Mouse (Mus musculus) left cerebral cortex, adult 18-20 months (tissue): ENCODE measurements around the gene Csnk1g2. TPM values are rescaled to one million over a fixed set of nuclear protein-coding genes. Genes with fewer than 3 reads are reported as not detected.
A peak's percentile ranks its signal among the peaks of the same experiment; 100 is the strongest.

Experiments used
- DNase-seq, 2 experiments: peaks; one replicate each; pipeline ENCODE4 v3.0.0; 2021 to 2022; ENCODE audit warnings: low spot score in 2 of 2, mixed read lengths in 1 of 2
- total RNA-seq, 2 experiments: library from RNA; stranded (reverse); gene quantifications; 2 replicates each; pipeline ENCODE4 v1.2.3; 2021

Gene Csnk1g2
- total RNA-seq, 2 experiments from 2014 or later: 253 to 267 TPM

DNA sequence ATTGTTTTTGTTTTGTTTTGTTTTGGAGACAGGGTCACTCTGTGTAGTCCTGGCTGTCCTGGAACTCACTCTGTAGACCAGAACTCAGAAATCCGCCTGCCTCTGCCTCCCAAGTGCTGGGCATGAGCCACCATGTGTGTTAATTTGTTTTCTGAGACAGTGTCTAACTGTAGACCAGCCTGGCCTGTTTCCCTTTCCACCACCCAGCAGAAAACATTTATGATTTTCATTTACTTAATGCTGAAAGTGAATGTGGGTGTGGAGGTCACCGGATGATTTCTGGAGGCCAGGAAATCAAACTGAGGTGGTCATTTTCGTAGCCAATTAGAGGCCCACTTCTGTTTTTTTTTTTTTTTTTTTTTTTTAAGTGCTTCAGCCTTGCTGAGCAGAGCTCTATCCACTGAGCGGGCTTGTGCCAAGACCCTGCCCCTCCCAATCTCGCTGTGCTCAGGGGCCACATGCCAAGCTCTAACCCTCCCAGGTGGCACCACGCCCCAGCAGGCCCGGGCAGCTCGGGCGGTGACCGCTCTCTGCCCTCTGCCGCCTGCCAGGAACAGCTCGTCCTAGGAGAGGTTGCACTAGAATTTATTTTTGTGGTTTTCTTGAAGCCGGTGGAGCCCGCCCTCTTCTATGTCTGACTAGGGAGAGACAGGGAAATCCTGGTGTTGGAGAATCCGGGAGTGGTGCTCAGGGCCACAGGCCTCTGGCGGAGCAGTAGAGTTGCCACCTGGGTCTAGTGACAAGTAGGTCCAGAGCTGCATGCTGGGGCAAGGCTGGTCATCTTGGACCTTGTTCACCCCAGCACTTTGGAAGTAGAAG, 41.8 kb downstream of the Csnk1g2 start:
- no peak for DNase-seq

GRCm38 (mm10) chr10:80665016-80665380, 42.4 kb downstream of the Csnk1g2 start:
- DNase-seq: no peak

DNA sequence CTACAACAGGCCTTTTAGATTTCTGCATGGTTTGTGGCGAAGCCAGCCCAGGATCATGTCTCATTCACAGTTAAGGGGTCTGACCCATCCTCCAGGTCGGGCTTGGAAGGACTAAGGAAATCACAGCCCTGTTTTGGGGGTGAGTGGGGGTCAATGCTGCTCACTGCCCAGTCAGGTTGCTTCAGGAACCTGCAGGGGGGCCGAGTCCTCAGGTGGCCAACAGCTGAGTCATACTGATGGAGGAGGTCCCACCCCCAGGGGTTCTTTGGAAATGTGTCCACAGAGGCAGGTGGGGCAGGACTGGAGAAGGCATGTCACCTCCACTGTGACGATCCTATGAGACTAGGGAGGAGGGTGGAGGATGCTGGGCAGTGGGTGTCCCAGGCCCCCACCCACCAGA, 42.8 kb downstream of the Csnk1g2 start:
- DNase-seq: no peak

GRCm38 (mm10) chr10:80665981-80666733, 43.5 kb downstream of the Csnk1g2 start:
- DNase-seq: no peak

DNA sequence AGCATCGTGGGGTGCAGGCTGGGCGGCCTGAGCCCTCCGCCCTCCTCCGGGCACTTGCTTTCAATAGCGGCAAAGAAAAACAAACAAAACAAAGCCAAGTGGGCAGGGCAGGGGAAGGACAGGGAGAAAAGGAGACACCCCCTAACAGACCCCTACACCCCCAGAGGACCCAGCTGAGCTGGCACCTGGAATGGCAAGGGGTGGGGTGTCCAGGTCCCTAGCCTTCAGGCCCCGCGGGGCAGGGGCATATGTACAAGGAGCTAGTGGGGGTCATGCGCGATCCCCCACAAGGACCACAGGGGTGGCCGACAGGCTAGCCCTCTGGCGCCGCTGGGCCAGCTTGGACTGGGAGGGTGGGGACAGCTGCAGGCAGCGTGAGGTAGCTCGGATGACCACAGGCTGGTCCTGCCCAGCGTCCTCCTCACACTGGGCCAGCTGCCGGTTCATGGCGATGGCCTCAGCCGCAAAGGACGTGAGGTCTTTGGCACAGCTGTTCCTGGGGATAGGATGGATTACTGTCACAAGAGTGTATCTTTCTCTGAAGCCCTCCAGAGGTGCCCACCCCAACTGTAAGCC, 44.3 kb downstream of the Csnk1g2 start:
- no peak for DNase-seq

DNA sequence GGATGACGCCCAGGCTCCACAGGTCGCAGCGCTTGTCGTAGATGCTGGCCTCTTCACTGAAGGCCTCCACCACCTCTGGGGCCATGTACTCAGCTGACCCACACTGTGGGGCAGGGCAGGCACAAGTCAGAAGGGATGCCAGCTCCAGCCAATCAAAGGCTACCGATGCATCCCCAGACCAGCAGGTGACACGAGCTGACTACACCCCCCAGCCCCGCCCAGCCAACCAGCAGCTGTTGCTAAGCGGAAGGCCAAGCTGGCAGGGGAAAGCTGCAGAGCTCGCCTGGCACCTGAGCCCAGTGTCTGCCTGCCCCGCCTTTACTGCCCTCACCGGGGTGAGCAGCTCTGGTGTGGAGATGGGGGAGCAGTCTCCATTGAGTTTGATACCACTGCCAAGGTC, 46.0 kb downstream of the Csnk1g2 start:
- no peak for DNase-seq

GRCm38 (mm10) chr10:80669018-80669417, 46.4 kb downstream of the Csnk1g2 start:
- DNase-seq: no peak

DNA sequence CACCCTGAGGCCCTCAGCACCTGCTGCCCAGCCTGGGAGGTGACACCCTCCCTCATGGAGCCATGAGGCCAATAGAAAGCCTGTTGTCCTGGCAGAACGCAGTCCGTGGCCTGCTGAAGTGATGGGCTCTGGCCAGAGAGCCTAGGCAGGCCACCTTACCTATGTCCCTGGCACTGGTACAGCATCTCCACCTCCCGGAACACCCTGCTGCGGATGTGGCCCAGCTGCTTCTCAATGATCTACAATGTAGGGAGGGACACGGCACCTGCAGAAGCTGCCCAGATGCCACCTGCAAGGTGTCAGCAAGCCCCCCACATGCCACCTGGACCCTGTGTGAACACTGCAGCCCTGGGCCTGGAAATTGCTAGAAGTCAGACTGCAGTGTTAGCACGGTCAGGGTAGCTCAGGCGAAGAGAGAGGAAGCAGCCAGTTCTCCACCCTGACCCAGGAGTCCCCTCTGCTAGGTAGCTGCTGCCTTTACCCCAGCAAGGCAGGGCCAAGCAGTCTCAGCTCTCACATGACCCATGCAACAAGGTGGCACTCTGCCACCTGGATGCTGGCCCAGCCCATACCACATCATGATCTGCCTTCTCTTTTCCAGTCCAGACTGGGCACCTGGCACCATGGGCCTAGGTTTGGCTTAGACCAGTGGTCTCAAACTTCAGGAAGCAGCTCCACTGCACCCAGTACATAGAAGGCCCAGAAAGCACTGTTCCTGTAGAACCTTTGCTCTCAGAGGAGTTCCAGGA, 47.3 kb downstream of the Csnk1g2 start:
- no peak for DNase-seq

- no peak for DNase-seq
Measured at GRCm38 (mm10) chr10:80670531-80670930, 47.9 kb downstream of the Csnk1g2 start.

- DNase-seq: no peak
Measured at GRCm38 (mm10) chr10:80671251-80671650, 48.6 kb downstream of the Csnk1g2 start.

DNA sequence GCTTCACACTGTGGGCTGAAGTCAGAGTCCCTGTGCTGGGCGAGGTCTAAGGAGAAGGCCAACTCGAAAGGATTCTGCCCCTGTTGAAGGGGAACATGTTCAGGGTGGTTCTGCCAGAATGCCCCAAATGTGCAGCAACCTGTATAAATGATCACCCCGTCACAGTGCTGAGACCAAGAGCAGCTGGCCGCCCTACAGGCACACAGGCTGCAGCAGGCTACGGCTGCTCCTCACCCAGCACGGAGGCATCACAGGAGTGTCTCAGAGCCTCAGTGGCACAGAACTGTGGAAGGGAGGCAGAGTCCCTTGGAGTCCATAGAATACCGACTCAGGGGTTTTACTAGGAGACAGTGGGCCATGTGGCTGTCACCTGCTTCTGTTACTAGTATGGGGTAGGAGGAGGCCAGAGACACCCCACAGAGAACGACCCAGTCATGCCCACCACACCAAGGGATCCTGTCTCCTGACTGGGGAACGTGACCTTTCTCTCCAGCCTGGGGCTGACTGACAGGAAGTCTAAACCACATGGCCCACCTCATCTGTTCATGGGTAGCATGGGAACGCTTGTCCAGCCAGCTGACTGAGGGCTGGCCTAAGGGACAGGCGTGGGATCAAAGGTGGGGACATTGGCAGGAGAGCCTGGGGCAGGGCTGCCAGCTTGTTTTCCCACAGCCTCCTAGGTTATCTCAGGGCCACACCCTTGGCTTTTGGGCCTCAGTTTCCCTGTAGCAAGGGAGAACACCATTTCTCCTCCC, 49.5 kb downstream of the Csnk1g2 start:
- no peak for DNase-seq

- no peak for DNase-seq
Measured at GRCm38 (mm10) chr10:80673690-80674089, 51.1 kb downstream of the Csnk1g2 start.

- no peak for DNase-seq
Measured at GRCm38 (mm10) chr10:80674161-80674711, 51.6 kb downstream of the Csnk1g2 start.

DNA sequence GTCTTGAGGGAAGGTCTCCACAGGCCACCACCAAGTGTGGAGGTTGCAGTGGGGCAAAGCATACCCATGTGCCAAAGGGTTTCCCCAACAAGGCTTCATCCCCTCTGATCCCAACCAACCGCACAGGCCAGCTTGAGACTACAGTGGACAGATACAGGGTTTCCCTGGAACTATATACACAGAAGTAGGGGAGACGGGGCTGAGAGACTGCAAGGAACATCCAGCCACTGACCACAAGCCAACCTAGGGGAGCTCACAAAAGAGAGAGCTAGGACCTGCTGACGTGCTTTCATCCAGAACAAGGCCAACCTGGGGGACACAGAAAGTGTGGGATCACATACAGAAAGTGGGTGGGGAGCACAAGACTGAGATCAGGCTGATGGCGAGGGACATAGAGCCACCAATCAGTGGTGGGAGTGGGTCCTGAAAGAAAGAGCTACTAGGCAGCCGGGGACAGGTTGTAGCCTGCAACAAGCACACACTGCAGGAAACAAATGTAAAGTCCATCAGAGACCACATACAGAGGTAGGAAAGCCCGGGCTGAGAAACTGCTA, 52.3 kb downstream of the Csnk1g2 start:
- DNase-seq: no peak

GRCm38 (mm10) chr10:80675405-80676197, 53.0 kb downstream of the Csnk1g2 start:
- no peak for DNase-seq

- peak; percentile 99 for DNase-seq
Measured at GRCm38 (mm10) chr10:80676198-80676928, 53.7 kb downstream of the Csnk1g2 start.

- DNase-seq: no peak
Measured at GRCm38 (mm10) chr10:80677128-80677875, 54.7 kb downstream of the Csnk1g2 start.

GRCm38 (mm10) chr10:80677942-80678436, 55.4 kb downstream of the Csnk1g2 start, which contains the start of gene Mknk2:
Gene Mknk2, minus strand, starts transcription at chr10:80678112.
- peak; percentile 71 to 72 for DNase-seq
